Mouse (Mus musculus): ENCODE measurements around the gene Polr3gl. TPM values are rescaled to one million over a fixed set of nuclear protein-coding genes. Genes with fewer than 3 reads are reported as not detected.
A peak's percentile ranks its signal among the peaks of the same experiment; 100 is the strongest.

Polr3gl gene
- polyA plus RNA-seq, 1 experiment from 2014 or later: 29.8 TPM

- H3K27me3 ChIP-seq (ENCODE audit: control insufficient read depth, insufficient read depth, low read length): no peaks in the 10 kb centered on the region
- H3K27ac ChIP-seq (ENCODE audit: low read length): 0 out of 2 replicates have a peak overlapping the region, but pooled peaks have one; percentile 25
- H3K4me2 ChIP-seq (ENCODE audit: low read depth, low read length): no peak overlapping the region
- no peak for ATAC-seq (ENCODE audit: insufficient read depth, low FRiP score)
- no peak overlapping the region for H3K4me3 ChIP-seq (replicated peaks; ENCODE audit: low read length)
- no peaks in the 10 kb centered on the region for H3K36me3 ChIP-seq (ENCODE audit: control insufficient read depth, insufficient read depth, low read length)
- 75% methylated on average over 11 of the region's 11 CpGs for WGBS
- H3K4me1 ChIP-seq (ENCODE audit: control insufficient read depth, insufficient read depth, low read length): peaks cover 7% of the 10 kb centered on the region; the same call in 1 of the 2 replicates
- H3K9me3 ChIP-seq (replicated peaks; ENCODE audit: control insufficient read depth, low read length): no peaks in the 10 kb centered on the region
- no peak overlapping the region for H3K9ac ChIP-seq (ENCODE audit: low read length)
Observed at GRCm38 (mm10) chr3:96569966-96570605, 23.9 kb downstream of the Polr3gl start.

- no peak overlapping the region for H3K27ac ChIP-seq (ENCODE audit: low read length)
- no peak overlapping the region for H3K9ac ChIP-seq (ENCODE audit: low read length)
- no peaks in the 10 kb centered on the region for H3K36me3 ChIP-seq (ENCODE audit: control insufficient read depth, insufficient read depth, low read length)
- 92% methylated on average over 13 of the region's 13 CpGs for WGBS
- no peaks in the 10 kb centered on the region for H3K27me3 ChIP-seq (ENCODE audit: control insufficient read depth, insufficient read depth, low read length)
- ATAC-seq (ENCODE audit: insufficient read depth, low FRiP score): no peak
- no peak overlapping the region for H3K4me3 ChIP-seq (replicated peaks; ENCODE audit: low read length)
- H3K4me1 ChIP-seq (ENCODE audit: control insufficient read depth, insufficient read depth, low read length): peaks cover 10% of the 10 kb centered on the region
- no peaks in the 10 kb centered on the region for H3K9me3 ChIP-seq (replicated peaks; ENCODE audit: control insufficient read depth, low read length)
- H3K4me2 ChIP-seq (ENCODE audit: low read depth, low read length): no peak overlapping the region
Observed at GRCm38 (mm10) chr3:96569506-96569905, 24.5 kb downstream of the Polr3gl start.

DNA sequence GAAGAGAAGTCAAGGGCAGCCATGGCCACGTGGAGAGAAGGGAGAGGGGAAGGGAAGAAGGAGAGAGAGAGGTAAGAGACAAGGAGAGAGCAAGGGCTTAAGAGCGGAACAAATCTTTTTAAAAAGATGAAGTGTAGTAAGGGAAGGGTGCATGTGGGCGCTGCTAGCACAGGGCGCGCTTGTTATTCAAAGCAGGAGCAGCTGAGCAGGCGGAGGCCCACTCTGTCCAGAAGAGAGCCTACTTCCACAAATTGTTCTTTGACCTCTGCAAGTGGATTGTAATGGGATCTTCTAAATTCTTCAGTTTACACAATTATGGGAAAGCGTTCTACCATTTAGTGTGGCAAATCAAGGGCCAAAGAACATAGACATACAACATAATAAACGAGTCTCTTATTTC, 25.4 kb downstream of the Polr3gl start:
- no peaks in the 10 kb centered on the region for H3K36me3 ChIP-seq (ENCODE audit: control insufficient read depth, insufficient read depth, low read length)
- 74% methylated on average over 8 of the region's 8 CpGs for WGBS
- H3K4me3 ChIP-seq (replicated peaks; ENCODE audit: low read length): no peak overlapping the region
- H3K4me2 ChIP-seq (ENCODE audit: low read depth, low read length): no peak overlapping the region
- H3K9me3 ChIP-seq (replicated peaks; ENCODE audit: control insufficient read depth, low read length): no peaks in the 10 kb centered on the region
- no peak for ATAC-seq (ENCODE audit: insufficient read depth, low FRiP score)
- no peaks in the 10 kb centered on the region for H3K27me3 ChIP-seq (ENCODE audit: control insufficient read depth, insufficient read depth, low read length)
- H3K9ac ChIP-seq (ENCODE audit: low read length): no peak overlapping the region
- H3K4me1 ChIP-seq (ENCODE audit: control insufficient read depth, insufficient read depth, low read length): peaks cover 19% of the 10 kb centered on the region
- no peak overlapping the region for H3K27ac ChIP-seq (ENCODE audit: low read length)

DNA sequence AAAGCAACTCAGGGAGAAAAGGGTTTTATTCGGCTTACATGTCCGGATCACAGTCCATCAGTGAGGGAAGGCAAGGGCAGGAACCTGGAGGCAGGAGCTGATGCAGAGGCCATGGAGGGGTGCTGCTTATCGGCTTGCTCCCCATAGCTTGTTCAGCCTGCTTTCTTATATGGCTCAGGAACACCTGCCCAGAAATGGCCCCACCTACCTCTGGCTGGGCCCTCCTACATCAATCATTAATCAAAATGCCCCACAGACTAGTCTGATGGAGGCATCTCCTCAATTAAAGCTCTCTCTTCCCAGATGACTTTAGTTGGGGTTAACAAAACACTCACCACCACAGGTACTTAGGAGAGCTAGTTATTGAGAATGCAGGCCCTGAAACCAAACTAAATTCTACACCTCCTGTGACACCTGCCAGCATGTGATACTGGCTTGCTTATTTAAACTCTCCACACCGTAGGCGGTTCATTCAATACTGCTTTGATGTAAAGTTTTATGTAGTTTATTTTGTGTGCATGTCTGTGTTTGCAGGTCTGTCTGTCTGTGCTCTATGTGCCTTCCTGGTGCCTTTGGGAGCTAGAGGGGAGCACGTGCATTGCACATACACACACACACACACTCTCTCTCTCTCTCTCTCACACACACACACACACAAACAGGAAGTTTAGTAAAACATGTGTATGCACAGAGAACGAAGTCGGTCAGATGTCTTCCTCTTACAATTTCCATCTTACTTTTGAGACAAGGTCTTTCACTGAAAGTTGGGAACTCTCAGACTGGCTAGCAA, 27.1 kb downstream of the Polr3gl start:
- Histone ChIP-seq H3K27ac (ENCODE audit: low read length) (peak overlapping the region; percentile 46), H3K4me1 (ENCODE audit: control insufficient read depth, insufficient read depth, low read length) (peaks cover 29% of the 10 kb centered on the region), H3K36me3 (ENCODE audit: control insufficient read depth, insufficient read depth, low read length) (no peaks in the 10 kb centered on the region), H3K9ac (ENCODE audit: low read length) (no peak overlapping the region), H3K27me3 (ENCODE audit: control insufficient read depth, insufficient read depth, low read length) (no peaks in the 10 kb centered on the region), H3K9me3 (replicated peaks; ENCODE audit: control insufficient read depth, low read length) (no peaks in the 10 kb centered on the region), H3K4me2 (ENCODE audit: low read depth, low read length) (no peak overlapping the region), H3K4me3 (replicated peaks; ENCODE audit: low read length) (no peak overlapping the region)
- ATAC-seq (ENCODE audit: insufficient read depth, low FRiP score): no peak
- 74% methylated on average over 8 of the region's 8 CpGs for WGBS

GRCm38 (mm10) chr3:96565105-96565504, 28.9 kb downstream of the Polr3gl start:
- Histone ChIP-seq H3K27ac (ENCODE audit: low read length) (peak overlapping the region; percentile 88), H3K9ac (ENCODE audit: low read length) (no peak overlapping the region), H3K4me3 (replicated peaks; ENCODE audit: low read length) (no peak overlapping the region), H3K36me3 (ENCODE audit: control insufficient read depth, insufficient read depth, low read length) (peaks cover 13% of the 10 kb centered on the region; the same call in 1 of the 2 replicates), H3K4me2 (ENCODE audit: low read depth, low read length) (0 out of 2 replicates have a peak overlapping the region, but pooled peaks have one; percentile 7), H3K9me3 (replicated peaks; ENCODE audit: control insufficient read depth, low read length) (no peaks in the 10 kb centered on the region), H3K27me3 (ENCODE audit: control insufficient read depth, insufficient read depth, low read length) (no peaks in the 10 kb centered on the region), H3K4me1 (ENCODE audit: control insufficient read depth, insufficient read depth, low read length) (peaks cover 44% of the 10 kb centered on the region)
- 78% methylated on average over 3 of the region's 3 CpGs for WGBS
- ATAC-seq (ENCODE audit: insufficient read depth, low FRiP score): no peak

- 42% methylated on average over 7 of the region's 7 CpGs for WGBS
- Histone ChIP-seq H3K9me3 (replicated peaks; ENCODE audit: control insufficient read depth, low read length) (no peaks in the 10 kb centered on the region), H3K9ac (ENCODE audit: low read length) (peak overlapping the region; percentile 51), H3K4me2 (ENCODE audit: low read depth, low read length) (0 out of 2 replicates have a peak overlapping the region, but pooled peaks have one; percentile 7), H3K4me3 (replicated peaks; ENCODE audit: low read length) (no peak overlapping the region), H3K4me1 (ENCODE audit: control insufficient read depth, insufficient read depth, low read length) (peaks cover 49% of the 10 kb centered on the region), H3K27me3 (ENCODE audit: control insufficient read depth, insufficient read depth, low read length) (no peaks in the 10 kb centered on the region), H3K27ac (ENCODE audit: low read length) (peak overlapping the region; percentile 88), H3K36me3 (ENCODE audit: control insufficient read depth, insufficient read depth, low read length) (peaks cover 18% of the 10 kb centered on the region; the same call in 1 of the 2 replicates)
- ATAC-seq (ENCODE audit: insufficient read depth, low FRiP score): peak; percentile 30; the same call in 1 of the 2 replicates
Observed at GRCm38 (mm10) chr3:96564633-96565032, 29.3 kb downstream of the Polr3gl start.

DNA sequence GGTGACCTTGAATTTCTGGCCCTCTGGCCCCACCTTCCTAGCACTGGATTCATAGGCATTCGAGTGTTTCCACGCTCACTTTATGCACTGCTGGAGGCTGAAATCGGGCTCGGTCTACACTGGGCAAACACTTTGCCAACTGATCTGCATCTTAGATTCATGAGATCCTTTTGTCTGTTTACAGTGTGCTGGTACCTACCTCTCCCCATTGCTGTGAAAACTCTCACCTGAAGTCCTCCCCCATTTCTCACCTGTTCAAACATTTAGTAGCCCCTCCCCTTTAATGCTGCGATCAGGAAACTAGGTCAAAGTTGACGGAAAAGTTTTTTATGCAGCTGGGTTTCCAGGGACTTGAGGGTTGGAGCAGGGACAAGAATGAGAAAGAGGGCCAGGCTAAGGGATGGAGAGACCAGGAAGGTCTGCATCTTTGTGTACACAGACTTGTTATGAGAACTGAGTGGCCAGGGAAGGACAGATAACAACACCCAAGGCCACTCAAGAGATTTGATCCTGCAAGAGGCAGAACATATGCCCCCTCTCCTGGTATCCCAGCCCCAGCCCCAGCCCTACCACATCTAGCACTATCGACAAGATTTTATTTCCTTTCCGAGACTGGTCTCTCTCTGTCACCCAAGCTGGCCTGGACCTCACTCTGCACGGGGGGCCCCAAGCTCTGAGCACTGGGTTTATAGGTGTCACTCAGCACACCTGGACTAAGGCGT, 29.9 kb downstream of the Polr3gl start:
- peak; percentile 68 for ATAC-seq (ENCODE audit: insufficient read depth, low FRiP score)
- peak overlapping the region; percentile 88 for H3K27ac ChIP-seq (ENCODE audit: low read length)
- whole genome bisulfite sequencing: 36% methylated on average over 10 of the region's 10 CpGs
- peaks cover 54% of the 10 kb centered on the region for H3K4me1 ChIP-seq (ENCODE audit: control insufficient read depth, insufficient read depth, low read length)
- H3K9me3 ChIP-seq (replicated peaks; ENCODE audit: control insufficient read depth, low read length): no peaks in the 10 kb centered on the region
- H3K4me2 ChIP-seq (ENCODE audit: low read depth, low read length): 0 out of 2 replicates have a peak overlapping the region, but pooled peaks have one; percentile 7
- H3K27me3 ChIP-seq (ENCODE audit: control insufficient read depth, insufficient read depth, low read length): no peaks in the 10 kb centered on the region
- peaks cover 21% of the 10 kb centered on the region; the same call in 1 of the 2 replicates for H3K36me3 ChIP-seq (ENCODE audit: control insufficient read depth, insufficient read depth, low read length)
- peak overlapping the region; percentile 51 for H3K9ac ChIP-seq (ENCODE audit: low read length)
- no peak overlapping the region for H3K4me3 ChIP-seq (replicated peaks; ENCODE audit: low read length)

GRCm38 (mm10) chr3:96563267-96563666, 30.7 kb downstream of the Polr3gl start:
- WGBS: 89% methylated on average over 8 of the region's 8 CpGs
- H3K4me3 ChIP-seq (replicated peaks; ENCODE audit: low read length): no peak overlapping the region

More at GRCm38 (mm10) chr3:96563267-96563666, 30.7 kb downstream of the Polr3gl start:
- Histone ChIP-seq H3K27me3 (ENCODE audit: control insufficient read depth, insufficient read depth, low read length) (no peaks in the 10 kb centered on the region), H3K9ac (ENCODE audit: low read length) (no peak overlapping the region), H3K4me2 (ENCODE audit: low read depth, low read length) (no peak overlapping the region), H3K9me3 (replicated peaks; ENCODE audit: control insufficient read depth, low read length) (no peaks in the 10 kb centered on the region), H3K36me3 (ENCODE audit: control insufficient read depth, insufficient read depth, low read length) (peaks cover 21% of the 10 kb centered on the region; the same call in 1 of the 2 replicates), H3K4me1 (ENCODE audit: control insufficient read depth, insufficient read depth, low read length) (peaks cover 54% of the 10 kb centered on the region), H3K27ac (ENCODE audit: low read length) (peak overlapping the region; percentile 67)
- ATAC-seq (ENCODE audit: insufficient read depth, low FRiP score): no peak
